Mouse (Mus musculus): Measurements from ENCODE around the gene Ptgr1. TPM values are rescaled to one million over a fixed set of nuclear protein-coding genes. Genes with fewer than 3 reads are reported as not detected.

Gene Ptgr1
- polyA plus RNA-seq, 1 experiment from 2014 or later = 10.7 TPM

DNA sequence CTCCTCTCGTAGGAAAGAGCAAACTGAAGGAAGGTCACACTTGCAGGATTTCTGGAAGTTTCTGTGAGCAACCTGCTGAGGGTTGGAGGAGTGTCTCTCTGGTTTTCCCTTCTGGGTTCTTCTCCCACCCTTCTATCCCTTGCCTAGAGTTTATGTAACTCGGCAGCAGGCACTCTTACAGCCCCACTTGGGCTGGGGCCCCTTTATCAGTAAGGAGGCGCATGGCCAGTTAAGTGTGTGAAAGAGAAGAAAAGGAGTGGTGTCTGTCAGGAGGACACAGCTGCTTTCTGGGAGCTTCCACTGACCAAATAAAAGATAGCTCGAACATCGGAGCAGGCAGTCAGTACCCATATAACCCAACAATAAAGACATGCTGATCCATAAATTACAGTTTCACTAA, 5.3 kb upstream of the Ptgr1 start:
- Histone ChIP-seq H3K4me2 (ENCODE audit: low read length) (no peak overlapping the region), H3K36me3 (ENCODE audit: control insufficient read depth, insufficient read depth, low read length) (no peaks in the 10 kb centered on the region), H3K9me3 (ENCODE audit: control insufficient read depth, low read length) (no peaks in the 10 kb centered on the region), H3K4me3 (ENCODE audit: control insufficient read depth in 1 of 2, insufficient read depth in 1 of 2, low read depth in 1 of 2, low read length in 2 of 2) (no peak overlapping the region), H3K4me1 (ENCODE audit: control insufficient read depth in 2 of 2, insufficient read depth in 2 of 2, low read length in 2 of 2) (peaks cover 3 to 6% of the 10 kb centered on the region in 2 experiments), H3K9ac (ENCODE audit: low read length) (no peak overlapping the region), H3K27ac (replicated peaks in 1 of 2; ENCODE audit: control insufficient read depth in 1 of 2, insufficient read depth in 1 of 2, low read depth in 2 of 2, low read length in 2 of 2) (no peak overlapping the region), H3K27me3 (ENCODE audit: control insufficient read depth, insufficient read depth, low read length) (no peaks in the 10 kb centered on the region)
- ATAC-seq (ENCODE audit: insufficient number of reproducible peaks, insufficient read depth, low FRiP score, low read depth) = no peak
- WGBS = 36% methylated on average over 5 of the region's 5 CpGs

GRCm38 (mm10) chr4:58990609-58991434, 3.9 kb upstream of the Ptgr1 start:
- no peak overlapping the region for H3K9ac ChIP-seq (ENCODE audit: low read length)
- no peaks in the 10 kb centered on the region for H3K9me3 ChIP-seq (ENCODE audit: control insufficient read depth, low read length)
- H3K4me2 ChIP-seq (ENCODE audit: low read length) = no peak overlapping the region
- no peak for ATAC-seq (ENCODE audit: insufficient number of reproducible peaks, insufficient read depth, low FRiP score, low read depth)
- H3K4me1 ChIP-seq (ENCODE audit: control insufficient read depth in 2 of 2, insufficient read depth in 2 of 2, low read length in 2 of 2) = peaks cover 4 to 6% of the 10 kb centered on the region in 2 experiments; a peak in 3 of 4 replicates
- WGBS = 79% methylated on average over 17 of the region's 17 CpGs
- H3K36me3 ChIP-seq (ENCODE audit: control insufficient read depth, insufficient read depth, low read length) = no peaks in the 10 kb centered on the region
- H3K27ac ChIP-seq (replicated peaks in 1 of 2; ENCODE audit: control insufficient read depth in 1 of 2, insufficient read depth in 1 of 2, low read depth in 2 of 2, low read length in 2 of 2) = no peak overlapping the region
- no peak overlapping the region for H3K4me3 ChIP-seq (ENCODE audit: control insufficient read depth in 1 of 2, insufficient read depth in 1 of 2, low read depth in 1 of 2, low read length in 2 of 2)
- no peaks in the 10 kb centered on the region for H3K27me3 ChIP-seq (ENCODE audit: control insufficient read depth, insufficient read depth, low read length)

DNA sequence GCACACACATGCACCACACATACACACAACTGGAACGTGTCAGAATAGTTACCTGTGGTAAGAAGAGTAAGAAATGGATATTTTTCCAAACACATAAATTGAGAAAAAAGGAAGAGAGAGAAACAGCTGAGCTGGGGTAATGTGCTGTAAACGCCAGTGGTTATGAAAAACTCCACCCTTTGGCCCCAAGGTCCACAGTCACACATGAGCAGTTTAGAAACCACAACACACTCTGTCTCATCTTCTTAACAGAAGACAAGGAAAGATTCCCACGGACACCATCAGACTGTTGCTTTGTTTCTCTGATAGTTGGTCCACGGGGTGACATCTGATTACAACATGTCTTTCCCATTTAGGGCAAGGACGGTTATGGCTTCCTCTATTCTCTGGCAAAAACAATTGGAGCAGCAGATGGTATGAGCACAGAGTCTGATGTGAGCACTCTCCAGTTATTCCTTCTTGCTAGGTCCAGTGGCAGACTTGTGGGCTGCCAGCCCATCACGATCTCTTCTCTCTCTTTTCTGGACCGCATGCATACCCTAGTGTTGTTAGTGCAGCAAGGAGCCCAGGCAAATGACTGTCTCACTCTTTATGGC, 2.5 kb upstream of the Ptgr1 start:
- H3K9me3 ChIP-seq (ENCODE audit: control insufficient read depth, low read length) = no peaks in the 10 kb centered on the region
- no peak overlapping the region for H3K4me3 ChIP-seq (ENCODE audit: control insufficient read depth in 1 of 2, insufficient read depth in 1 of 2, low read depth in 1 of 2, low read length in 2 of 2)
- H3K4me1 ChIP-seq (ENCODE audit: control insufficient read depth in 2 of 2, insufficient read depth in 2 of 2, low read length in 2 of 2) = peaks cover 4 to 6% of the 10 kb centered on the region in 2 experiments; a peak in 3 of 4 replicates
- H3K27ac ChIP-seq (replicated peaks in 1 of 2; ENCODE audit: control insufficient read depth in 1 of 2, insufficient read depth in 1 of 2, low read depth in 2 of 2, low read length in 2 of 2) = no peak overlapping the region
- ATAC-seq (ENCODE audit: insufficient number of reproducible peaks, insufficient read depth, low FRiP score, low read depth) = no peak
- WGBS = 82% methylated on average over 7 of the region's 7 CpGs
- no peak overlapping the region for H3K4me2 ChIP-seq (ENCODE audit: low read length)
- H3K36me3 ChIP-seq (ENCODE audit: control insufficient read depth, insufficient read depth, low read length) = no peaks in the 10 kb centered on the region
- H3K27me3 ChIP-seq (ENCODE audit: control insufficient read depth, insufficient read depth, low read length) = no peaks in the 10 kb centered on the region
- no peak overlapping the region for H3K9ac ChIP-seq (ENCODE audit: low read length)

DNA sequence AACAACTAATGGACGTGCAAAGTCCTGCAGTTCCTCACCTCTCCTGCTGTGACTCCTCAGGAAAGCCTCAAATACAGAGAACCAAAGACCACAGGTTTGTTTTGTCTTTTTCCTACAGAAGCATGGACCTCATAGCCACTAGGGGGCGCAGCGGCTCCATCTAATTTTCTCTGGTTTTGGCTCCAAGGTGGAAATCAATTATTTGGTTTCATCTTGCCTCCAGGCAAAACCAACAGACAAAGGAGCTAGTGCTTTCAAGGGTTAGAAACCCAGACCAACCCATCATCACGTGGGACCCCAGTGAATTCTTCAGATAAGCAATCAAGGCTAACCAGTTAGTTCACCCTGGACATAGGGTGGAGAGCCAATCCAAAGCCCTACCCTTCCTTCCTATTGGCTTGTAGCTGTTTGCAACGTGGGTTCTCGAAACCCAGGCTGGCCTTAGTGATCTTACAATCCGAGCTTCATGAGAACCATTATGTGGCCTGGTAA, 1.7 kb downstream of the Ptgr1 start:
- Histone ChIP-seq H3K4me2 (ENCODE audit: low read length) (no peak overlapping the region), H3K4me1 (ENCODE audit: control insufficient read depth in 2 of 2, insufficient read depth in 2 of 2, low read length in 2 of 2) (peaks cover 2 to 6% of the 10 kb centered on the region in 2 experiments; a peak in 2 of 4 replicates), H3K9me3 (ENCODE audit: control insufficient read depth, low read length) (no peaks in the 10 kb centered on the region), H3K4me3 (ENCODE audit: control insufficient read depth in 1 of 2, insufficient read depth in 1 of 2, low read depth in 1 of 2, low read length in 2 of 2) (no peak overlapping the region), H3K27me3 (ENCODE audit: control insufficient read depth, insufficient read depth, low read length) (no peaks in the 10 kb centered on the region), H3K27ac (replicated peaks in 1 of 2; ENCODE audit: control insufficient read depth in 1 of 2, insufficient read depth in 1 of 2, low read depth in 2 of 2, low read length in 2 of 2) (no peak overlapping the region), H3K9ac (ENCODE audit: low read length) (no peak overlapping the region), H3K36me3 (ENCODE audit: control insufficient read depth, insufficient read depth, low read length) (no peaks in the 10 kb centered on the region; the same call in 1 of the 2 replicates)
- WGBS = 19% methylated on average over 7 of the region's 7 CpGs
- ATAC-seq (ENCODE audit: insufficient number of reproducible peaks, insufficient read depth, low FRiP score, low read depth) = no peak

DNA sequence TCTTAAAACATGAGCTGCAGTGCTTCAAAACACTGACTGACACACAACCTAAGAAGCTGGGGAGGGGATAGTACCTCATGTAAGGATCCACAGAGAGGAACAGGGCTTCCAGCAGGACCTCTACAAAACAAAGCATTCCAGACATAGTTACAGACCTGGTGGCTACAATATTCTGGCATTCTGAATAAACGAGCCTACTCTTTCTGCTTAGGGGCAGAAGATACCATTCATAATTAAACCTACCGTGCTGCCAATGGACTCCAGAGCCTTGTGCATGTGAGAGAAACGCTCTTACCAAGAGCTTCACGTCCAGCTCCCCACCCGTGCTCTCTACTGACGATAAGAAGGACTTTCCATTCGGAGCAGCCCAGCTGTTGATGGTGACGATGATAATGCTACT, 4.1 kb downstream of the Ptgr1 start:
- Histone ChIP-seq H3K27me3 (ENCODE audit: control insufficient read depth, insufficient read depth, low read length) (no peaks in the 10 kb centered on the region), H3K4me3 (ENCODE audit: control insufficient read depth in 1 of 2, insufficient read depth in 1 of 2, low read depth in 1 of 2, low read length in 2 of 2) (no peak overlapping the region), H3K9me3 (ENCODE audit: control insufficient read depth, low read length) (no peaks in the 10 kb centered on the region), H3K4me2 (ENCODE audit: low read length) (no peak overlapping the region), H3K4me1 (ENCODE audit: control insufficient read depth in 2 of 2, insufficient read depth in 2 of 2, low read length in 2 of 2) (peaks cover 2 to 6% of the 10 kb centered on the region in 2 experiments; a peak in 2 of 4 replicates), H3K36me3 (ENCODE audit: control insufficient read depth, insufficient read depth, low read length) (no peaks in the 10 kb centered on the region; the same call in 1 of the 2 replicates), H3K27ac (replicated peaks in 1 of 2; ENCODE audit: control insufficient read depth in 1 of 2, insufficient read depth in 1 of 2, low read depth in 2 of 2, low read length in 2 of 2) (no peak overlapping the region), H3K9ac (ENCODE audit: low read length) (no peak overlapping the region)
- no peak for ATAC-seq (ENCODE audit: insufficient number of reproducible peaks, insufficient read depth, low FRiP score, low read depth)
- WGBS = 81% methylated on average over 8 of the region's 8 CpGs

- no peaks in the 10 kb centered on the region; the same call in 1 of the 2 replicates for H3K36me3 ChIP-seq (ENCODE audit: control insufficient read depth, insufficient read depth, low read length)
- no peak for ATAC-seq (ENCODE audit: insufficient number of reproducible peaks, insufficient read depth, low FRiP score, low read depth)
- WGBS = 84% methylated on average over 6 of the region's 6 CpGs
These were observed 5.5 kb downstream of the Ptgr1 start for GRCm38 (mm10) chr4:58981421-58981820.

GRCm38 (mm10) chr4:58975711-58976110, 11.2 kb downstream of the Ptgr1 start:
- Histone ChIP-seq H3K9me3 (ENCODE audit: control insufficient read depth, low read length) (no peaks in the 10 kb centered on the region), H3K36me3 (ENCODE audit: control insufficient read depth, insufficient read depth, low read length) (no peaks in the 10 kb centered on the region), H3K4me2 (ENCODE audit: low read length) (no peak overlapping the region), H3K9ac (ENCODE audit: low read length) (no peak overlapping the region), H3K4me3 (ENCODE audit: control insufficient read depth in 1 of 2, insufficient read depth in 1 of 2, low read depth in 1 of 2, low read length in 2 of 2) (no peak overlapping the region), H3K27ac (replicated peaks in 1 of 2; ENCODE audit: control insufficient read depth in 1 of 2, insufficient read depth in 1 of 2, low read depth in 2 of 2, low read length in 2 of 2) (no peak overlapping the region), H3K27me3 (ENCODE audit: control insufficient read depth, insufficient read depth, low read length) (no peaks in the 10 kb centered on the region), H3K4me1 (ENCODE audit: control insufficient read depth in 2 of 2, insufficient read depth in 2 of 2, low read length in 2 of 2) (no peaks in the 10 kb centered on the region)
- ATAC-seq (ENCODE audit: insufficient number of reproducible peaks, insufficient read depth, low FRiP score, low read depth) = no peak
- 68% methylated on average over 5 of the region's 5 CpGs for WGBS

More at GRCm38 (mm10) chr4:58981421-58981820, 5.5 kb downstream of the Ptgr1 start:
- Histone ChIP-seq H3K4me1 (ENCODE audit: control insufficient read depth in 2 of 2, insufficient read depth in 2 of 2, low read length in 2 of 2) (peaks cover 0 to 2% of the 10 kb centered on the region in 2 experiments; a peak in 1 of 4 replicates), H3K4me2 (ENCODE audit: low read length) (no peak overlapping the region), H3K4me3 (ENCODE audit: control insufficient read depth in 1 of 2, insufficient read depth in 1 of 2, low read depth in 1 of 2, low read length in 2 of 2) (no peak overlapping the region), H3K27me3 (ENCODE audit: control insufficient read depth, insufficient read depth, low read length) (no peaks in the 10 kb centered on the region), H3K9me3 (ENCODE audit: control insufficient read depth, low read length) (no peaks in the 10 kb centered on the region), H3K27ac (replicated peaks in 1 of 2; ENCODE audit: control insufficient read depth in 1 of 2, insufficient read depth in 1 of 2, low read depth in 2 of 2, low read length in 2 of 2) (no peak overlapping the region), H3K9ac (ENCODE audit: low read length) (no peak overlapping the region)
